24 mouse cellular contexts compared by ENCODE assay signal in the genomic region with DNA sequence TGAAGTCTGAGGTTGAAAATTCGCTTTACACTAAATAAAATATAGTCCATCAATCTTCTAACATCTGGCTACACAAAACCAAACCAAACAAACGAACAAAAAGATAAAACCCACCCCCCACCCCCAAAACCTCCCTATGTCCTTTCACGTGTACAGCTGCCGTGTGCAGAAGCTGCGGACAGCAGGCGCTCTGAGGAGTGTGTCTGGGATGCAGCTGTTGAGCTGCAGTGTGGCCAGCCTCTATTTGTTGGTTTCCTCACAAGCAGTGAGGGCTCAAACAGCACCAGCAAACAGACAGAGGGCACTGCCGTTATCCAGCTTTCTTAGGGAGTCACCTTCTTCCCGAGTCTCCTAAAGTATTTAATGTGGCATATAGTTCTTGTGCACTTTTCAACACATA.
DNase-seq lines count a peak whose midpoint lies in the region; ATAC-seq lines count a peak whose summit lies in the region.
"Had no signal": no experiment of that assay in that cellular context is flagged by ENCODE, and none has a peak within 500 bp of the region (broad histone marks: within the 10 kb centered on the region; RNA-seq: fewer than 3 reads in every experiment).

No protein-coding gene starts in this region.

- WGBS in hindbrain, embryonic 13.5 days, result 48% methylated on average over 8 of the region's 8 CpGs
- WGBS in hindbrain, embryonic 11.5 days, result 49% methylated on average over 8 of the region's 8 CpGs
- 70% methylated on average over 8 of the region's 8 CpGs for WGBS in midbrain, embryonic 10.5 days
- 47% methylated on average over 8 of the region's 8 CpGs for WGBS in midbrain, embryonic 15.5 days
- WGBS in limb, embryonic 13.5 days, result 40% methylated on average over 8 of the region's 8 CpGs

- no peaks in the 10 kb centered on the region for H3K36me3 ChIP-seq in hindbrain, embryonic 13.5 days
- H3K36me3 ChIP-seq in hindbrain, embryonic 11.5 days (ENCODE audit: control insufficient read depth, insufficient read depth, low read length), result no peaks in the 10 kb centered on the region
- H3K36me3 ChIP-seq in midbrain, embryonic 10.5 days, result no peaks in the 10 kb centered on the region
- no peaks in the 10 kb centered on the region for H3K36me3 ChIP-seq in midbrain, embryonic 15.5 days (replicated peaks)
- 0 out of 2 replicates have a peak, but pooled peaks cover 1% of the 10 kb centered on the region for H3K36me3 ChIP-seq in limb, embryonic 13.5 days
- H3K36me3 ChIP-seq: embryonic facial prominence, embryonic 15.5 days; kidney, embryonic 15.5 days had no signal

- H3K9ac ChIP-seq in hindbrain, embryonic 13.5 days, result no peak overlapping the region
- H3K9ac ChIP-seq in hindbrain, embryonic 11.5 days (ENCODE audit: low read depth, low read length), result no peak overlapping the region
- no peak overlapping the region for H3K9ac ChIP-seq in midbrain, embryonic 15.5 days
- H3K9ac ChIP-seq in limb, embryonic 13.5 days, result no peak overlapping the region
- H3K9ac ChIP-seq: embryonic facial prominence, embryonic 15.5 days; kidney, embryonic 15.5 days; liver, postnatal 0 days had no signal

- H3K4me3 ChIP-seq in hindbrain, embryonic 13.5 days, result no peak overlapping the region
- H3K4me3 ChIP-seq in hindbrain, embryonic 11.5 days (ENCODE audit: low read depth, low read length), result no peak overlapping the region
- no peak overlapping the region for H3K4me3 ChIP-seq in midbrain, embryonic 10.5 days
- no peak overlapping the region for H3K4me3 ChIP-seq in midbrain, embryonic 15.5 days
- no peak overlapping the region for H3K4me3 ChIP-seq in limb, embryonic 13.5 days
- H3K4me3 ChIP-seq: embryonic facial prominence, embryonic 15.5 days; kidney, embryonic 15.5 days had no signal

- H3K4me1 ChIP-seq in hindbrain, embryonic 13.5 days (replicated peaks), result peaks cover 83% of the 10 kb centered on the region
- H3K4me1 ChIP-seq in hindbrain, embryonic 11.5 days (replicated peaks; ENCODE audit: control insufficient read depth, insufficient read depth, low read length), result peaks cover 27% of the 10 kb centered on the region
- peaks cover 69% of the 10 kb centered on the region for H3K4me1 ChIP-seq in midbrain, embryonic 10.5 days
- peaks cover 67% of the 10 kb centered on the region for H3K4me1 ChIP-seq in midbrain, embryonic 15.5 days
- peaks cover 55% of the 10 kb centered on the region for H3K4me1 ChIP-seq in limb, embryonic 13.5 days

- no peak overlapping the region for H3K4me2 ChIP-seq in hindbrain, embryonic 13.5 days
- no peak overlapping the region for H3K4me2 ChIP-seq in hindbrain, embryonic 11.5 days (replicated peaks; ENCODE audit: low read depth, low read length)
- H3K4me2 ChIP-seq in midbrain, embryonic 15.5 days, result no peak overlapping the region
- H3K4me2 ChIP-seq in limb, embryonic 13.5 days (replicated peaks), result no peak overlapping the region
- H3K4me2 ChIP-seq: embryonic facial prominence, embryonic 15.5 days; heart, embryonic 11.5 days; kidney, embryonic 15.5 days; liver, embryonic 11.5 days had no signal

- H3K27ac ChIP-seq in hindbrain, embryonic 13.5 days, result peak overlapping the region; percentile 55; the same call in 1 of the 2 replicates
- no peak overlapping the region for H3K27ac ChIP-seq in hindbrain, embryonic 11.5 days (ENCODE audit: low read depth, low read length)
- H3K27ac ChIP-seq in midbrain, embryonic 10.5 days (replicated peaks), result peak overlapping the region; percentile 53; the same call in 1 of the 2 replicates
- H3K27ac ChIP-seq in midbrain, embryonic 15.5 days, result no peak overlapping the region
- H3K27ac ChIP-seq in limb, embryonic 13.5 days, result peak overlapping the region; percentile 12; the same call in 1 of the 2 replicates
- H3K27ac ChIP-seq: embryonic facial prominence, embryonic 15.5 days; kidney, embryonic 15.5 days; macrophage had no signal

- DNase-seq in embryo, embryonic 10.5 days (ENCODE audit: low spot score), result peak; percentile 20
- DNase-seq in embryo, embryonic 9.5 days (ENCODE audit: extremely low spot score), result no peak
- no peak for DNase-seq in hindbrain, embryonic 11.5 days (ENCODE audit: low spot score)
- no peak for DNase-seq in midbrain, embryonic 10.5 days (ENCODE audit: low spot score)
- no peak for DNase-seq in kidney, postnatal 4 days
- DNase-seq: adrenal gland, postnatal 10 days; cerebellum, adult 18-20 months; cerebellum, postnatal 14 days; gastrocnemius, postnatal 10 days; kidney, adult 11 months; kidney, postnatal 36 days; layer of hippocampus, adult 9-11 months; liver, postnatal 0 days; right cerebral cortex, postnatal 25 days; spleen, adult 18-20 months had no signal

- H3K27me3 ChIP-seq in hindbrain, embryonic 13.5 days, result no peaks in the 10 kb centered on the region
- no peaks in the 10 kb centered on the region for H3K27me3 ChIP-seq in hindbrain, embryonic 11.5 days (ENCODE audit: control insufficient read depth, insufficient read depth, low read length)
- H3K27me3 ChIP-seq in midbrain, embryonic 10.5 days (ENCODE audit: low read depth, poor library complexity, severe bottlenecking), result no peaks in the 10 kb centered on the region
- H3K27me3 ChIP-seq in midbrain, embryonic 15.5 days (replicated peaks), result no peaks in the 10 kb centered on the region
- H3K27me3 ChIP-seq in limb, embryonic 13.5 days, result no peaks in the 10 kb centered on the region
- H3K27me3 ChIP-seq: embryonic facial prominence, embryonic 15.5 days; kidney, embryonic 15.5 days had no signal

- H3K9me3 ChIP-seq in hindbrain, embryonic 13.5 days, result no peaks in the 10 kb centered on the region
- H3K9me3 ChIP-seq in hindbrain, embryonic 11.5 days (ENCODE audit: control insufficient read depth, low read length), result no peaks in the 10 kb centered on the region
- no peaks in the 10 kb centered on the region for H3K9me3 ChIP-seq in midbrain, embryonic 10.5 days (replicated peaks)
- no peaks in the 10 kb centered on the region for H3K9me3 ChIP-seq in midbrain, embryonic 15.5 days
- no peaks in the 10 kb centered on the region for H3K9me3 ChIP-seq in limb, embryonic 13.5 days
- H3K9me3 ChIP-seq: embryonic facial prominence, embryonic 15.5 days; kidney, embryonic 15.5 days had no signal

- no peak for ATAC-seq in hindbrain, embryonic 13.5 days (ENCODE audit: low FRiP score)
- no peak for ATAC-seq in hindbrain, embryonic 11.5 days (ENCODE audit: low FRiP score)
- ATAC-seq in midbrain, embryonic 15.5 days (replicated peaks), result no peak
- ATAC-seq in limb, embryonic 13.5 days (ENCODE audit: low FRiP score, low read depth), result no peak
- ATAC-seq: liver, postnatal 0 days; lung, postnatal 0 days had no signal

Comparison
In these comparisons a context has a peak if more than half of its experiments do, and no peak if none do; other contexts are left out.
1. H3K27ac ChIP-seq: peak in hindbrain, embryonic 13.5 days (single experiment), midbrain, embryonic 10.5 days (single experiment) and limb, embryonic 13.5 days (single experiment); none in hindbrain, embryonic 11.5 days (single experiment) and midbrain, embryonic 15.5 days (single experiment).